Mouse (Mus musculus): ENCODE data around the gene Olfr414.

Gene Olfr414

DNA sequence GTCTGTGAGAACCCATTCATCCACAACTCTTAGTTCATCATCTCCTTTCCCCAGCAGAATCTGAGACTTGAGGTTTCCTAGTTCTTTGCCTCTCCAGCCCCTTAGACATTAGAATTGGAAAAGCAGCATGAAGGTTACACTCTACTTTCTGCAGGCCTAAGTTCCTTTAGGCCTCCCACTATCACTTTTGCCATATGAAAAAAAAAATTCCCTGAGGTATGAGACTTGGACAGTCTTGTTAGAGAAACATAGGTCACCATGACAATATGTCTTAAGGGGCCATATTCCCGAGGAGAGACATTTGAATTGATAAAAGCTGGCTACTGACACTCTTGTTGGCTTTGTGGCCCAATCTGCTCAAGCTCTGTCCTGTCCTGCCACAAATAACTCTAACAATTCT, at the start of gene Olfr414:
Gene Olfr414, plus strand, starts transcription at position 301 of the 400 bp plus-strand sequence.
- no peak for DNase-seq (ENCODE audit: low spot score in 2 of 2)

DNA sequence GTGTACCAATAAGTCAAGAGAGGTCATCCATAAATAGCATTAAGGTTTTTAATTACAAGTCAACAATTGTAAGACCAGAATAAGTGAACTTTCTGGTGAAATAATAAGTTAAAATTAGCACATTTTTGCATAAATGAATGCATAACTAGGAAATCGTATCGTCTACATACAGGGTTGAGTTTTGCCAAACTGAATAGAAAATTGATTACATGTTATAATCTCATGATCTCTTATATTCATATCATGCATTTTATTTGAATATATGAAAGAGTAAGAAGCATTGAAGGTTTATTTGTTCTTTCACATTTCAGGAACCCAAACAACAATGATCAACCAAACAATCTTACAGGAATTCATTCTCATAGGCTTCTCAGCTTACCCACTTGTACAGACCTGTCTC, 33.1 kb upstream of the Olfr414 start, which contains the start of gene Olfr248:
Gene Olfr248, plus strand, starts transcription at position 301 of the 400 bp plus-strand sequence.
- DNase-seq (ENCODE audit: low spot score in 2 of 2), result no peak

DNA sequence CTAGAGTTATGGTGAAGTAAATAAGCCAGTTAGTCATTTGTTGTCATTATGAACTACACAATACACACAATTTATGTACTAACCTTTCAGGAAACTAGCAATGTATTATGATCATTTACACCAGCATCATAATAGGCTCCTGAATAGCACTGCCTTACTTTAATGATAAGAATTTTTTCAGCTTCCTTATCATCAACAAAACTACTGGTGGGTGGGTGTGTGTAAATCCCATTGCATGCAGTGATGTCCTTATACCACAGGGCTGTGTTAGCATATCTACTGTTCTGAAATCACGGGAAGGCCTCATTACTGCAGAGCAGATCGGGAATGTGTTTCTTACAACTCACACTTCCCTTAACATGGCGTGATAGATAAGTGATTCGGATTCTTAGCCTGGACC, 905 bp upstream of the Olfr414 start:
- no peak for DNase-seq (ENCODE audit: low spot score in 2 of 2)

DNA sequence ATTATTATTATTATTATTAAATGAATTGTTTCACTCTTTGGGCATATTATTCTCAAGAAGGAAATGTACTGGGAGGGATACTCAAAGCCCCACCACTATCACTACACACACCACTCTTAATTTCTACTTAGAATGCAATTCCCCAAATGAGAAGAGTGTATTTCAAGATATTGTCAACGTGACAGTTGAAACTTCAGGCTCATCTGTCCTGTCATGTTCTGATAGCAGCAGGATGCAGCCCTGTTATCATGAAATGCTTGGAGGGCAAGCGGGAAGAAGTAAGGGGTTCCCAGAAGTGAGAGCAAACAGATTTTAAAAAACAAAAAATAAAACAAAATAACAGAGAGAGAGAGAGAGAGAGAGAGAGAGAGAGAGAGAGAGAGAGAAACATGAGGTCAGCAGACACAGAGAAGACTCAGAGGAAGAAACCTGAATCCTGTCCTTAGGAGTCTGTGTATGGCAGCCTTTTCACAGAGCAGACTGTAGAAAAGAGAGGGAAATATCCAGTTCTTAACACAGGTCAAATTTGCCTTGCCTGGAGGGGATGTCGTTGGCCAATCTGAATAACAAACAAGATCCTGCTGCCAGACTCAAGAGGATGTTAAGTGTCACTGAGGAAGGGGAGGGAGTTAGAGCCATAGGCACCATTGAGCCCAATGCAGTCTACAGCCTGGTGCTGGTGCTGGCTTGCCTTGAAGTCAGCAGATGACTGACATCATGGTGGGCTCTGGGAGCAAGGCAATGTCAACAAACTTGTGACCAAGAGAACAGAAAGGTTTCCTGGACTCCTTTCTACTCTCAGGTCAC, 2.5 kb downstream of the Olfr414 start:
- DNase-seq (ENCODE audit: low spot score in 2 of 2), result no peak

DNA sequence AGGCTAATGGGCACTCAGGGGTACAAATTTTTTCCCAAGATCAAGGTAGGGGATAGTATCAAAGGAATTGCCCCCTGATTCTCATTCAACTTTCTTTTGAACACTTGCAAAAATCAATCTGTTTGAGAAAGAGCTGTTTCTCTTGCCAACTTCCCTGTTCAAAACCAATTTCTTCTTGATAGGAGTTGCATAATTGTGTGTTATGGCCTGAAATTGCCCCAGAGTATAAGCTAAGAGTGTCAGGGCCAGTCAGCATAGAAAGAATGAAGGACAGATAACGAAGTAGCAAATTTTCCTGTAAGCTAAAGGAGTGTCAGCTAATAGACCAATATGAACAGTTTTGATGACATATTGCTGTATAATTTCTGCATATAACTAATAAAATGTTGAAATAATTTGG, 3.5 kb downstream of the Olfr414 start:
- DNase-seq (ENCODE audit: low spot score in 2 of 2), result no peak

DNA sequence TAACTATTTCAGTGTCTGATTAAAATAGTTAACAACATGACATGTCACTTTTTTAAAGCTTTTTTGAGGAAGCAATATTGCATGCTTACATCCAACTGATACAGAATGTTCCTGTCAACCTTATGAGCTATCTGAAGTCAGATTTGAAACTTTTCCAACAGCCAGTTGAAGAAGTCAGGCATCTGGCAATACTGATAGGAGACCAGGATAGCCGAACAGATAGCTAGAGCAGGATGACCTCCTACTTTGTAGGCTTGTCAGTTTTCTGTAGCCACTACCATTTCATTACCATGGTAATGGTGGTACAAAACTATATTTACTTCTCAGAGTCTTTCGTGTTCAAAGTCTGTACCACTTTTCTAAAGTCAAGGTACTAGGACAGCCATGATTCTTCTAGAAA, 4.5 kb downstream of the Olfr414 start:
- DNase-seq (ENCODE audit: low spot score in 2 of 2), result no peak

DNA sequence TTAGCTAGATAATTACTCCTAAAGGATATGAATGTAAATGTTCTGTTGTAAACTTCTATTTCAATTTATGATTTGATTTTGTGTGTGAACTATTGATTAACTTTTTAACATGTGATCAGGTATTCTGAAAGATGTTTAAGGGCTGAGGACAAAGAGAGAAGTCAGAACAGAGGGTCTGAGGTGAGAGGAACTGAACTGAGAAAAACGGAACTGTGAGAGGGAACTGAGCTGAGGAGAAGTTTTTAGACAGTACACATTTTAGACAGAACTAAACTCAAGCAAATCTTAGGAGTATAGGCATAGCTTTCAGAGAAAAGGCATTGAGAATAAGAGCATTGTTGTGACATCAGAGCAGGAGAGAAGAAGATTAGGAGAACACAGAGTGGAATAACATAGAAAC, 10.3 kb downstream of the Olfr414 start:
- no peak for DNase-seq (ENCODE audit: low spot score in 2 of 2)

DNA sequence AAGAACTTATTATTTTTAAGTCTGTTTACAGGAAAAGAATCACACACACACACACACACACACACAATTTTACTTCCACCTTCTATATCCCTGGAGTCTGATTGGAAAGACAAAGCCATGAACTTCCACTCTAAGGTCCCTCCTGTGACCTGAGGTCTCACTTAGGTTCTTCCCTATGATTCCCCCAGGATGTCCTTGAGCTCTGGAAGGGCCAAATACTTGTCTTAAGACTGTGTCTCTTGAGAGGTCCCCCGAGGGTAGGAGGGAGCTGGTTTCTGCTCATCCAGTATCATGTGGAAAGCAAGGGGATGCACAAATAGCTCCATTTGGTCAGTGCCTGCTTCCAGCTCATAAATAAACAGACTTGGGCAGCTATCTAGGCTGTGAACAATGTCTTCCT, 17.9 kb downstream of the Olfr414 start, which contains the start of gene Olfr220:
Gene Olfr220, plus strand, starts transcription at position 301 of the 400 bp plus-strand sequence.
- DNase-seq (ENCODE audit: low spot score in 2 of 2), result no peak

DNA sequence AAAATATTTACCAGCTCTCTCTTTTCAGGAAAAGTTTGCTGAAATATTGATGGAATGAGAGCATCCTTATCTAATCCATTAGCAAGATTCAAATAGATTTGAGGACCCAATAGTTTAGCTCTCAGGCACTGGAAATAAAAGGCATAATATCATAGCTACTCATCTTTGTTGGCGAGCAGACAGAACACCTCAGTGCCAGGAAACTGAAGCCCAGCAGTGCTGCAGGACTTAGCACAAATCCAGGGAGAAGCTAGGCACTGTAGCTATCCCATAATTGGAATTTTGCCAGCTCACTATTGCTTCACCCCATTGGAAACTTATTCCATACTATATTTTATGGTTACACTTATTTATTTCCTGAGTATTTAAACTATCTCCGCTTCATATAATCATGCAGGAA, 31.2 kb downstream of the Olfr414 start:
- DNase-seq (ENCODE audit: low spot score in 2 of 2), result no peak

DNA sequence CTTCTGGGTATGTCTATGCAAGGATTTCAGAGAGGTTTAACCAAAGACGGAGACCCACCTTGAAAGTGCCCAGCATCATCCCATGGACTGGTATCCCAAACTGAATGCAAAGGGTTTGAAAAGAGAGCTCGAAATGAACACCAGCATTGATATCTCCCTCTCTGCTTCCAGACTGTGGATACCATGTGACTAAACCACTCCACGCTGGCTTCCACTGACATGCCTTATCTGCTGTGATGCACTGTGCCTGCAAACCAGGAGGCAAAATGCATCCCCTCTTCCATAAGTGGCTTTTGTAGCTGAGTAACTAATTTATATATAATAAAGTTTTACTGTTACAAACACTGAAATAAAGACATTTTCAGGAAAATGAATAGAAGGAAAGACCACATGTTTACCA, 41.5 kb downstream of the Olfr414 start:
- DNase-seq (ENCODE audit: low spot score in 2 of 2), result no peak

DNA sequence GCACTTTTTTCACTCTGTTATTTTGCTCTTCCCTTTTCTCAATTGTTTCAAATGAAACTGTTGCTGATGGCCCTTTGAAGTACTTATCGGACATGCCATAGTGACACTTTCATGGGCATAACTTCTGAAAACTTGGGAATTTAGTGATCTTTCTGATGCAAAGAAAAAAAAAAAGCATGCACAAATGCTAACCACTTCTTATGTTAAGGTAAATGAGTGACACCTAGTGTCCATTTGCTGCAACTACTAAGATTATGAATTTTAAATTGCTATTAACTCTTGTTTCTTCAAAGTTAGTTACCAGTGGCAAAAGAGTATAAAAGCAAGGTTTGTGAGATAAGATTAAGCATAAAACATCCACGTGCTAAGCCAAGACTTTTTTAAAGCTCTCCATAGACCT, 42.4 kb downstream of the Olfr414 start:
- no peak for DNase-seq (ENCODE audit: low spot score in 2 of 2)

DNA sequence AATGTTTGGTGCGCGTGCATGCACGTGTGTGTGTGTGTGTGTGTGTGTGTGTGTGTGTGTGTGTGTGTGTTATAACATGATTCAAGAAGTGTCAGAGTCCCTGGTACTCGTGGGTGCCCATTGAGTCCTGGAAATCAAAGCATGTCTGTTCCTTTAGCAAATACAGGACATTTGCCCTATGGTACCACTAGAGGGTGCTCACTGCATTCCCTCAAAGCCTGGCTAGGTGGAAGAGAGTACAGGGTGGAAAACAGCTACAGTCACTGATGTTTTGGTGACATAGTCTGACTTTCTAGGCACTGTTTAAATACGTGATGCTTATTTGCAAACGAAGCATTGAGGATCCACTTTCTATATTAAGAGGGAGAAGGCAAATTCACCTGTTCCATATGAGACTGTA, 45.9 kb downstream of the Olfr414 start:
- DNase-seq (ENCODE audit: low spot score in 2 of 2), result no peak

DNA sequence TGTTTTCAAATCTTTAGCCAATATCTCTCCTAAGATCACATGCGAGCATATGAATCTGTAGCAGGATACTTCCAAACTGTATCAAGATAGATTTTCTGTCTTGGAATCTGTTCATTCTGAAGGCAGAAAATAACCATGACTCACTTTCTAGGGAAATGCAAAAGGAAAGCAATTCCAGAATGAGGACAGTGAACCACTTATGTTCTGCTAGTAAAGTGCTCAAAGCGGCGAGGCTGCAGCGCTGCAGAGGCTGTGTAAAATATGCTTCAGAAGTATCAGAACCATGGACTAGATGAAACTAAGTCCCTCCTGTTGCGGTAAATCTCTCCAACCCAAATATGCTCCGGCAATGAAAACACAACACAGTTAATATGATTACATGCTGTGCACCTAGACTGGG, 58.7 kb downstream of the Olfr414 start:
- DNase-seq (ENCODE audit: low spot score in 2 of 2), result no peak
